Comparison of ENCODE assay signal across 20 mouse cellular contexts in the genomic region with DNA sequence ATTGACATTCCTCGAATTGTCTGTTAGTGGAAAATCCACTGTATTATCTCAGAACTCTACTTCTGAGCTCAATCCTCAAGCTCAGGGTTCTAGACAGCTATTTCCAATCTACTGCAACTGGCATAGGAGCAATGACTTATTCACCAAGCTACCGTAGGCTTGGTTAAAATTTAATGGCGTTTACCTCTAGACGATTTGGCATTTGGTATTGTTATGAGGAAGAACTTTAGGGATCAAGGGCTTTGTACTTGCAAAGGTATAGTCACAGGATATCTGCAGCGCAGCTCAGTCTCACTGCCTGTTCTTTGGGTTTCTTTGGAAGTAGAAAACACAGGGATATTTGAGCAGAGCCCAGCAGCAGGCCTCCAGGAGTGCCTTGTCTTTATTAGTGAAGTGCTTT. TPM values are rescaled to one million over a fixed set of nuclear protein-coding genes. Genes with fewer than 3 reads are reported as not detected.
DNase-seq lines count a peak whose midpoint lies in the region; ATAC-seq and TF ChIP-seq lines count a peak whose summit lies in the region.
"Had no signal": no experiment of that assay in that cellular context is flagged by ENCODE, and none has a peak within 500 bp of the region (broad histone marks: within the 10 kb centered on the region; RNA-seq: fewer than 3 reads in every experiment).

No protein-coding gene starts in this region.

- H3K4me2 ChIP-seq in heart, embryonic 13.5 days = no peak overlapping the region
- H3K4me2 ChIP-seq in midbrain, embryonic 11.5 days = no peak overlapping the region
- no peak overlapping the region for H3K4me2 ChIP-seq in midbrain, postnatal 0 days (ENCODE audit: low read depth, low read length, poor library complexity, severe bottlenecking)
- H3K4me2 ChIP-seq: hindbrain, embryonic 12.5 days; kidney, embryonic 15.5 days had no signal

- H3K27me3 ChIP-seq in heart, embryonic 13.5 days (replicated peaks) = no peaks in the 10 kb centered on the region
- H3K27me3 ChIP-seq in kidney, adult 2 months (replicated peaks; ENCODE audit: control insufficient read depth, insufficient read depth, low read length) = no peaks in the 10 kb centered on the region
- peaks cover 13% of the 10 kb centered on the region for H3K27me3 ChIP-seq in midbrain, embryonic 11.5 days (ENCODE audit: control insufficient read depth, insufficient read depth, low read length)
- no peaks in the 10 kb centered on the region; the same call in 1 of the 2 replicates for H3K27me3 ChIP-seq in midbrain, postnatal 0 days (ENCODE audit: insufficient read depth, low read length)
- H3K27me3 ChIP-seq: hindbrain, embryonic 12.5 days; kidney, embryonic 15.5 days had no signal

- H3K36me3 ChIP-seq in heart, embryonic 13.5 days = no peaks in the 10 kb centered on the region
- no peaks in the 10 kb centered on the region for H3K36me3 ChIP-seq in kidney, adult 2 months (ENCODE audit: control insufficient read depth, insufficient read depth, low read length)
- no peaks in the 10 kb centered on the region for H3K36me3 ChIP-seq in midbrain, embryonic 11.5 days (ENCODE audit: control insufficient read depth, insufficient read depth, low read length)
- H3K36me3 ChIP-seq in midbrain, postnatal 0 days (ENCODE audit: insufficient read depth, low read length) = no peaks in the 10 kb centered on the region
- H3K36me3 ChIP-seq: hindbrain, embryonic 12.5 days; kidney, embryonic 15.5 days; limb, embryonic 10.5 days had no signal

- TF ChIP-seq CTCF in kidney, adult 2 months (conservative IDR thresholded peaks at IDR 0.05; ENCODE audit: insufficient read depth, insufficient read length, low read depth, low read length) = no peak
- no peak for TF ChIP-seq CTCF in midbrain, postnatal 0 days (IDR thresholded peaks at IDR 0.05)

- H3K9me3 ChIP-seq in heart, embryonic 13.5 days = no peaks in the 10 kb centered on the region
- no peaks in the 10 kb centered on the region for H3K9me3 ChIP-seq in midbrain, embryonic 11.5 days (ENCODE audit: control insufficient read depth, low read length)
- no peaks in the 10 kb centered on the region for H3K9me3 ChIP-seq in midbrain, postnatal 0 days (ENCODE audit: low read length)
- H3K9me3 ChIP-seq: hindbrain, embryonic 12.5 days; kidney, embryonic 15.5 days; limb, embryonic 10.5 days had no signal

- H3K4me1 ChIP-seq in heart, embryonic 13.5 days = peaks cover 38% of the 10 kb centered on the region
- H3K4me1 ChIP-seq in kidney, adult 2 months (ENCODE audit: control insufficient read depth, insufficient read depth, low read length) = peaks cover 6% of the 10 kb centered on the region; the same call in 1 of the 2 replicates
- peaks cover 7% of the 10 kb centered on the region; the same call in 1 of the 2 replicates for H3K4me1 ChIP-seq in midbrain, embryonic 11.5 days (ENCODE audit: control insufficient read depth, insufficient read depth, low read length)
- no peaks in the 10 kb centered on the region for H3K4me1 ChIP-seq in midbrain, postnatal 0 days (ENCODE audit: insufficient read depth, low read length)
- H3K4me1 ChIP-seq: hindbrain, embryonic 12.5 days had no signal

- H3K4me3 ChIP-seq in heart, embryonic 13.5 days = no peak overlapping the region
- H3K4me3 ChIP-seq in kidney, adult 2 months (ENCODE audit: insufficient read depth, low read depth, low read length) = no peak overlapping the region
- H3K4me3 ChIP-seq in midbrain, embryonic 11.5 days (ENCODE audit: low read depth, low read length) = no peak overlapping the region
- no peak overlapping the region for H3K4me3 ChIP-seq in midbrain, postnatal 0 days (ENCODE audit: low read depth, low read length)
- H3K4me3 ChIP-seq: hindbrain, embryonic 12.5 days; kidney, embryonic 15.5 days; limb, embryonic 10.5 days had no signal

- TF ChIP-seq POLR2A in kidney, adult 2 months (IDR thresholded peaks at IDR 0.05; ENCODE audit: low read depth, low read length) = no peak

- no peak overlapping the region for H3K9ac ChIP-seq in heart, embryonic 13.5 days
- H3K9ac ChIP-seq in midbrain, embryonic 11.5 days (ENCODE audit: low read length) = no peak overlapping the region
- H3K9ac ChIP-seq in midbrain, postnatal 0 days (replicated peaks; ENCODE audit: low read length, poor library complexity, severe bottlenecking) = no peak overlapping the region
- H3K9ac ChIP-seq: forebrain, postnatal 0 days; hindbrain, embryonic 12.5 days; kidney, embryonic 15.5 days; liver, postnatal 0 days had no signal

- ATAC-seq in heart, embryonic 13.5 days (ENCODE audit: extremely low read depth, insufficient number of reproducible peaks, low FRiP score, low TSS enrichment) = no peak
- ATAC-seq in midbrain, embryonic 11.5 days (ENCODE audit: low FRiP score) = no peak
- ATAC-seq in midbrain, postnatal 0 days (ENCODE audit: low FRiP score) = no peak
- ATAC-seq: forebrain, postnatal 0 days; liver, postnatal 0 days had no signal

- intact Hi-C loops in heart, postnatal 14 days (cut with DNase I) = no loop called here

- no peak for DNase-seq in heart, postnatal 14 days
- peak; percentile 55 for DNase-seq in kidney, adult 2 months
- no peak for DNase-seq in kidney, postnatal 36 days
- DNase-seq in midbrain, embryonic 11.5 days (ENCODE audit: low spot score, missing footprints) = peak; percentile 87
- DNase-seq in midbrain, postnatal 0 days (ENCODE audit: low spot score) = no peak
- no peak for DNase-seq in adrenal gland, adult 18-20 months (ENCODE audit: low spot score in 2 of 2)
- DNase-seq: adrenal gland, adult 2 months; cerebellum, adult 11 months; cerebellum, adult 9-11 months; gastrocnemius, postnatal 25 days; kidney, postnatal 4 days; liver; liver, postnatal 0 days; thymus, postnatal 14 days had no signal

- WGBS in heart, embryonic 13.5 days = 76% methylated on average over 5 of the region's 5 CpGs
- 57% methylated on average over 5 of the region's 5 CpGs for WGBS in kidney, adult 2 months
- WGBS in midbrain, embryonic 11.5 days = 47% methylated on average over 5 of the region's 5 CpGs
- WGBS in midbrain, postnatal 0 days = 37% methylated on average over 5 of the region's 5 CpGs

- 0 out of 2 replicates have a peak overlapping the region, but pooled peaks have one; percentile 5 for H3K27ac ChIP-seq in heart, embryonic 13.5 days (replicated peaks)
- H3K27ac ChIP-seq in kidney, adult 2 months (ENCODE audit: insufficient read depth, low read depth, low read length) = no peak overlapping the region
- no peak overlapping the region for H3K27ac ChIP-seq in midbrain, embryonic 11.5 days (ENCODE audit: low read depth, low read length)
- no peak overlapping the region for H3K27ac ChIP-seq in midbrain, postnatal 0 days (ENCODE audit: low read depth, low read length)
- H3K27ac ChIP-seq: hindbrain, embryonic 12.5 days; kidney, embryonic 15.5 days; limb, embryonic 10.5 days; macrophage had no signal

RNA-seq across cellular contexts. Expression of a gene that starts 20.3 kb away (rescaled TPM):
- polyA plus RNA-seq in heart, embryonic 13.5 days (2015; fragmentation: Nextera tagmentation; extraction: Ambion mirVana) = 8.0 and 9.2 TPM in 2 replicates
- total RNA-seq in heart, postnatal 14 days (2021) = 100 to 1,000 TPM; 103 TPM
- 10.4 and 12.2 TPM in 2 replicates for polyA plus RNA-seq in kidney, adult 2 months (2012; rRNA removed)
- polyA plus RNA-seq in midbrain, embryonic 11.5 days (2014; fragmentation: Nextera tagmentation; extraction: Ambion mirVana) = 10.4 and 11.3 TPM in 2 replicates
- 19.5 and 33.3 TPM in 2 replicates for total RNA-seq in midbrain, postnatal 0 days (2014; rRNA removed)
- polyA plus RNA-seq in midbrain, postnatal 0 days (2015; fragmentation: Nextera tagmentation; extraction: Ambion mirVana) = 2.7 and 4.0 TPM in 2 replicates
- 10 to 100 TPM; 30.2 to 36.4 TPM for total RNA-seq in adrenal gland, adult 18-20 months (2021)

RNA-seq across cellular contexts. Expression of a gene that starts 21.8 kb away (rescaled TPM):
- polyA plus RNA-seq in heart, embryonic 13.5 days (2015; fragmentation: Nextera tagmentation; extraction: Ambion mirVana) = 36.6 and 37.3 TPM in 2 replicates
- total RNA-seq in heart, postnatal 14 days (2021) = 10 to 100 TPM; 17.3 to 17.8 TPM
- polyA plus RNA-seq in kidney, adult 2 months (2012; rRNA removed) = 12.3 and 14.2 TPM in 2 replicates
- 43.9 and 49.1 TPM in 2 replicates for polyA plus RNA-seq in midbrain, embryonic 11.5 days (2014; fragmentation: Nextera tagmentation; extraction: Ambion mirVana)
- total RNA-seq in midbrain, postnatal 0 days (2014; rRNA removed) = 16.3 and 28.1 TPM in 2 replicates
- polyA plus RNA-seq in midbrain, postnatal 0 days (2015; fragmentation: Nextera tagmentation; extraction: Ambion mirVana) = 19.5 and 22.2 TPM in 2 replicates
- total RNA-seq in adrenal gland, adult 18-20 months (2021) = 1 to 10 TPM; 8.8 to 9.3 TPM

Comparison
In these comparisons a context has a peak if more than half of its experiments do, and no peak if none do; other contexts are left out.
1. DNase-seq: peak in kidney, adult 2 months (single experiment) and midbrain, embryonic 11.5 days (single experiment); none in heart, postnatal 14 days (0 of 2), kidney, postnatal 36 days (0 of 2), midbrain, postnatal 0 days (single experiment) and adrenal gland, adult 18-20 months (0 of 2).